Mouse (Mus musculus) liver, postnatal 0 days (tissue): ENCODE results near the gene Commd1.

ENCODE experiments used
- CTCF ChIP-seq: sonication (generic); IDR thresholded peaks from 2 replicates; pipeline ENCODE4 v1.5.1; 2016; ENCODE audit warnings: antibody characterized with exemption, low read depth
- EP300 ChIP-seq: IDR thresholded peaks from 2 replicates; pipeline ENCODE4 v1.6.1; 2016; ENCODE audit warnings: antibody characterized with exemption, low read depth, mild to moderate bottlenecking

DNA sequence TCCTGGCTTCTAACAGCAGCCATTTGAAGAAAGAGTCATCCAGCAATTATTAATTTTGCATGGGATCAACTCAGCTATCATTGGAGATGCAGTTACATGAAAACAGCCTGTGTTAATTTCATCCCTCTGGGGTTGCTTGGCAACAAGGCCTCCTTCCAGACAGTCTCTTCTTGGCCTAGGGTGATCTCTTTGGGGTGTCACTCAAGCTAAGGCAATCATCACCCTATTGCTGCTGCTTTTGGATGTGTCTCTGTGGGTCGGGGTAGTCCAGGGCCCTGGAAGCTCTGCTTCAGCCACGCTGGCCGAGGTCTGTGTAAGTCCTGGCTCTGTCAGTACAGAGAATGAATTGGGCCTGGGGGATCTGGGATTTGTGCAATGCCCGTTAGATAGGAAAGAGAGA lies 106.9 kb downstream of the Commd1 start:
- TF ChIP-seq CTCF = no peak
- no peak for TF ChIP-seq EP300
